Mouse (Mus musculus) brain, embryonic 14.5 days (tissue): ENCODE results near the gene Fry. TPM values are rescaled to one million over a fixed set of nuclear protein-coding genes. Genes with fewer than 3 reads are reported as not detected.

ENCODE experiments used
- DNase-seq: peaks from one replicate; pipeline ENCODE4 v3.0.0-alpha.2; 2011; ENCODE audit warnings: low read depth
- CTCF ChIP-seq: fragments of 200-500 bp; IDR thresholded peaks from 2 replicates; pipeline ENCODE4 v1.5.1; 2012; ENCODE audit warnings: inconsistent platforms, mild to moderate bottlenecking, moderate library complexity, borderline replicate concordance; ENCODE audit not compliant: insufficient read depth, insufficient read length; ENCODE audit errors: extremely low read depth
- POLR2A ChIP-seq: fragments of 200-500 bp; IDR thresholded peaks from 2 replicates; pipeline ENCODE4 v1.6.1; 2012; ENCODE audit warnings: mild to moderate bottlenecking, inconsistent platforms, borderline replicate concordance; ENCODE audit not compliant: poor library complexity, insufficient read depth, insufficient read length, severe bottlenecking; ENCODE audit errors: extremely low read depth
- polyA plus RNA-seq: library from polyadenylated mRNA; depleted of rRNA; stranded (reverse); fragments of >200 nt; gene quantifications from 2 replicates; pipeline ENCODE4 v1.2.3, GENCODE M21; 2012

Fry gene
- polyA plus RNA-seq, 1 experiment = 61.6 TPM

- no peak for DNase-seq
- no peak for TF ChIP-seq CTCF
- TF ChIP-seq POLR2A = no peak
Measured at GRCm38 (mm10) chr5:150385224-150385623, 266.8 kb downstream of the Fry start.

GRCm38 (mm10) chr5:150388623-150389022 is 270.2 kb downstream of the Fry start:
- no peak for DNase-seq
- TF ChIP-seq POLR2A (no peak), CTCF (no peak)

DNA sequence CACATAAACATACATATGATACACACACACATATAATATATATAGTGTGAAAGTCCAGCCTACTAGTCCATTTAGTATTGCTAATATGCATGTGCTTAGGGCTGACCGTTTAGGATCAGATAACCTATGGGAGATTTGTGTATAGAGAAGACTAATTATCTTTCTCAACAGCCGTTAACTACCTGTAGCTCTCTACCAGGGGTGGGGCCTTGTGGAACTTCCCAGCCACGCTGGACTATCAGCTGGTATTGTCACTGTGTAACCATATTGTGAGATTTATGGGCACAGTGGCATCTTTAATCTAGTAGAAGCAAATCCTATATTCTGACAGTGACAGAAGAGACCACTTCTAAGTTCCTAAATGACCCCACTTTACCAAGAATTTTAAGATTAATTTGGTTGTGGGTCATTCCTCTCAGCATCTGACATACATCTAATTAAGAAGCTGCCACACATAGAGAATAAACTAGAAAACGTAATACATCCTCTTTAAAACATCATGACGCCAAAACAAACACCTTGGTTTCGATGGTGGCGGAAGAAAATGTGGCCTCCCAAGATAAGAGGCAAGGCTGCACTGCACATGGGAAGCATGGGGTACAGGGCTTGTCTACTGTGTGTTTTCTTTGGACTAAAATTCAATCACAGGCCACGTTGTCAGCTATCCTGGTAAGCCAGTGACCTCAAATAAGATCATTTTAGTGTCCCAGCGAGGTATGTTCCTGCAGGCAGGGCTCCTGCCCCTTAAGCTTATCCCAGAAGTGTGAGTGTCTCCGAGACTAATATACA is 271.3 kb downstream of the Fry start:
- TF ChIP-seq POLR2A (no peak), CTCF (no peak)
- no peak for DNase-seq

- DNase-seq = no peak
- TF ChIP-seq POLR2A = no peak
Measured at GRCm38 (mm10) chr5:150390422-150390821, 272.0 kb downstream of the Fry start.

- DNase-seq = no peak
- TF ChIP-seq CTCF (0 out of 2 replicates have a peak, but pooled peaks have one; percentile 15), POLR2A (no peak)
Measured at GRCm38 (mm10) chr5:150394645-150395044, 276.2 kb downstream of the Fry start.

GRCm38 (mm10) chr5:150402832-150403447 is 284.5 kb downstream of the Fry start:
- TF ChIP-seq CTCF = peak; percentile 20; the same call in 1 of the 2 replicates
- TF ChIP-seq POLR2A = no peak
- peak; percentile 28 for DNase-seq

DNA sequence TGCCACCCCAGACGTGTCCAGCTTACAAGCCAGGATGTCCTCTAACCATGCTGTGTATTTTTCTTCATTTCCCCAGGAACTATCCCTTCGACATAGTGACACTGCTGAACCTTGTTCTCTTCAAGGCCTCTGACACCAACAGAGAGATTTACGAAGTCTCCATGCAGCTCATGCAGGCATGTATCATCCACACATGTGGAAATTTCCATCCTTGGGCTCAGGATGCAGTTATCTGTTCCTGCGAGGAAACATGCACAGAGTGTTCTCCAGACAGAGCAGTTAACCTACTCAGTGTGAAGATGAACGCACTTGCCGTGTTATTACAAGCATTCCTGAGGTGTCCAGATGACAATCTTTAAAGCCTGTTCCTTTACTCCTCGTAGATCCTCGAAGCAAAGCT is 286.4 kb downstream of the Fry start:
- DNase-seq = no peak
- TF ChIP-seq CTCF (no peak), POLR2A (no peak)

DNA sequence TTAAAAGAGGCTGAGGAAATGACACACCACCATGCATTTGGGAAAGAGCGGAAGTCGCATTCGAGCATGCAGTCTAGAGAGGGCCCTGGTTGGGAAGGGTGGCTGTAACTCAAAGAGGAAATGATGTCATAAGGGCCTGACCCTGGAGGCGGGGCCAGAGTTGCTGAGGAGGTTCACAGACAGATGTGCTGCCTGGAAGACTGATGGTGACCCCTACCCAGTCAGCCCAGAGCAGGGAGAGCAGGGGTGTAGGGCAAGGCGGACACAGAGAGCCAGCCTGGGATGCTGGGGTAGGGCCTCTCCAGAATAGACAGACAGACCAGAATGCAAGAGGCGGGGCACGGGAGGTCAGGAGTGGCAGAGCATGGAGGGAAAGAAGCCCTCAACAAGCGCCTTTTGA is 290.5 kb downstream of the Fry start:
- no peak for DNase-seq
- TF ChIP-seq CTCF (no peak), POLR2A (no peak)

- DNase-seq = no peak
- TF ChIP-seq POLR2A = no peak
- TF ChIP-seq CTCF = no peak
Measured at GRCm38 (mm10) chr5:150409451-150410045, 291.1 kb downstream of the Fry start.

DNA sequence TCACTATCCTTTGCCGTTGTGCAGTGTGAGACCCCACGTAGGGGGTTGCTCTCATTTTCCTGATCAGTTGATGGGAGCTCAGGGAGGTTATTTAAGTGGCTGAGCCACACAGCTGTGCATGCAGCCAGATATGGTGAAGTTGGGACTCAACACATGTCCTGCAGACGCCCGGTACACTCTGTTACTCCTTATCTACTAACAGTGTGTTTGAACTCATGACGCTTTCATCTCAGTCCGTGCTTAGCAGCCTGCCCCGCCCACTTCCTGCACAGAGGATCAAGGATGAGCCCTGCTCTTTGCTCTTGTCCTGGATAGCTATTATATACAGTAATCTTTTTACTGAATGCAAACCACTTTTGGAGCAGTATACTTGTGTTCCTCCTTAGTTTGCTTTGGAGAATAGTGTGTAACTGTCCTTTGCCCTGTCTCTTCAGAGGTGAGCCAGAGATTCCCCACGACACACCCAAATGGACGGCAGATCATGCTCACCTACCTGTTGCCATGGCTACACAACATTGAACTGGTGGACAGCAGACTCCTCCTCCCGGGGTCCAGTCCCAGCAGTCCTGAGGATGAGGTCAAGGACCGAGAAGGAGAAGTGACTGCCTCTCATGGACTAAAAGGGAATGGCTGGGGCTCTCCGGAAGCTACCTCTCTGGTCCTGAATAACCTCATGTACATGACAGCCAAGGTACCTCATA is 294.5 kb downstream of the Fry start:
- TF ChIP-seq CTCF (no peak), POLR2A (no peak)
- DNase-seq = no peak

DNA sequence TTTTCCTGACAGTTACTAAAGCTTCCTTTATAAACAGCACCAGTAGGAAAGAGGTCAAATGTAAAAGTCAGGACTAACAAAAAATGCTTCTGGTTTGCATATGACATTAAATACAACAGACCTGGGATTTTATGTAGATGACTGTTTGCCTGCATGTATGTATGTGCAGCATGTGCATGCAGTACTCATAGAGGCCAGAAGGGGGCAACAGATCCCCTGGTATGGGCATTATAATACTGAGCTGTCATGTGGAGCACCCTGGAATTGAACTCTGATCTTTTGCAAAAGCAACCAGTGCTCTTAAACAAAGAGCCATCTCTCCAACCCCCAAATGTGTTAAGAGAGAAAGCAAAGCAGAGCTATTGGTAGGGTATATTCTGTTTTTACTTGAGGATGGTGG is 296.4 kb downstream of the Fry start:
- TF ChIP-seq CTCF = peak; percentile 21; the same call in 1 of the 2 replicates
- no peak for TF ChIP-seq POLR2A
- DNase-seq = no peak
